Mouse (Mus musculus) liver, embryonic 13.5 days (tissue): ENCODE measurements around the gene Rspo1. TPM values are rescaled to one million over a fixed set of nuclear protein-coding genes. Genes with fewer than 3 reads are reported as not detected.

Experiments
- ATAC-seq: fragments of 200-750 bp; cut with Nextera tagmentation; 2 replicates; pipeline ENCODE4 v1.8.0; 2017; ENCODE audit warnings: low read depth, mild to moderate bottlenecking, moderate number of reproducible peaks, moderate library complexity
- DNase-seq: peaks from one replicate; pipeline ENCODE4 v3.0.0; 2022
- H3K27ac ChIP-seq: fragments of 300-500 bp; sonication (generic); 2 replicates; pipeline ENCODE4 v1.5.1; 2015; ENCODE audit warnings: moderate library complexity, mild to moderate bottlenecking, inconsistent platforms
- H3K27me3 ChIP-seq: fragments of 300-500 bp; sonication (generic); 2 replicates; pipeline ENCODE4 v1.6.1; 2015; ENCODE audit warnings: mild to moderate bottlenecking, inconsistent platforms
- H3K36me3 ChIP-seq: fragments of 300-500 bp; sonication (generic); 2 replicates; pipeline ENCODE4 v1.6.1; 2015; ENCODE audit warnings: mild to moderate bottlenecking, inconsistent platforms
- H3K4me1 ChIP-seq: fragments of 300-500 bp; sonication (generic); replicated peaks from 2 replicates; pipeline ENCODE4 v1.6.1; 2015; ENCODE audit warnings: inconsistent platforms
- H3K4me2 ChIP-seq: fragments of 300-500 bp; sonication (generic); 2 replicates; pipeline ENCODE4 v1.6.1; 2015; ENCODE audit warnings: inconsistent platforms, mild to moderate bottlenecking, moderate library complexity
- H3K4me3 ChIP-seq: fragments of 300-500 bp; sonication (generic); replicated peaks from 2 replicates; pipeline ENCODE4 v1.5.1; 2015; ENCODE audit warnings: mild to moderate bottlenecking, inconsistent platforms
- H3K9ac ChIP-seq: fragments of 300-500 bp; sonication (generic); 2 replicates; pipeline ENCODE4 v1.6.1; 2015; ENCODE audit warnings: mild to moderate bottlenecking, inconsistent platforms
- H3K9me3 ChIP-seq: fragments of 300-500 bp; sonication (generic); replicated peaks from 2 replicates; pipeline ENCODE4 v1.6.1; 2016; ENCODE audit warnings: inconsistent platforms
- WGBS: fragments of 180-500 bp; shearing (Covaris S2); methylation state at CpG from one replicate; pipeline ENCODE4 v1.1.7; 2015; ENCODE audit not compliant: insufficient replicate concordance; 5-methylcytosine and 5-hydroxymethylcytosine counted together
- polyA plus RNA-seq: library from polyadenylated mRNA; unstranded; fragments of >200 nt; fragmentation: Nextera tagmentation; extraction: Ambion mirVana; gene quantifications from 2 replicates; pipeline ENCODE4 v1.2.1, GENCODE M21; 2015

The Rspo1 gene
- polyA plus RNA-seq, 1 experiment from 2014 or later: 0.51 TPM

DNA sequence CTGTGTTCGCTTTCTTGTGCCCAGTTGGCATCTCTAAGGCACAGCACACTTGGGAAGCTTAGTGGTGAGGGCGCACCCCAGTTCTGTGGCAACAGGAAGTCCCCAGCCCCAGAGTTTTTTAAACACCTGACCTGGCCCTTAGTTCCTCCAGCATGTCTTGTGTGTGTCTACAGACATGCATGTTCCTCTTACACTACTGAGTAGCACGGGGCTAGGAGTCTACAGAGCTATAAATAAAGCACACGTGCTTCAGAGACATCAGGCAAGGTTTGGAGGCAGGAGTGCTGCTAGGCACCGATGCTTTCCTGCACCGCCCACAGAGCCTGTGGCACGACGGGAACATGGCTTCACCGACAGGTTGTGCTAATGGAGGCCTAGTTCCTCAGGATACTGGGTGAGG is 69.2 kb downstream of the Rspo1 start:
- no peak overlapping the region for H3K4me3 ChIP-seq
- H3K9me3 ChIP-seq: no peaks in the 10 kb centered on the region
- H3K4me1 ChIP-seq: peaks cover 18% of the 10 kb centered on the region
- 78% methylated on average over 9 of the region's 9 CpGs for WGBS
- no peak overlapping the region for H3K9ac ChIP-seq
- no peak overlapping the region for H3K27ac ChIP-seq
- H3K27me3 ChIP-seq: no peaks in the 10 kb centered on the region
- DNase-seq (no peak), ATAC-seq (no peak; the same call in 1 of the 2 replicates)
- no peak overlapping the region for H3K4me2 ChIP-seq
- H3K36me3 ChIP-seq: peaks cover 61% of the 10 kb centered on the region

DNA sequence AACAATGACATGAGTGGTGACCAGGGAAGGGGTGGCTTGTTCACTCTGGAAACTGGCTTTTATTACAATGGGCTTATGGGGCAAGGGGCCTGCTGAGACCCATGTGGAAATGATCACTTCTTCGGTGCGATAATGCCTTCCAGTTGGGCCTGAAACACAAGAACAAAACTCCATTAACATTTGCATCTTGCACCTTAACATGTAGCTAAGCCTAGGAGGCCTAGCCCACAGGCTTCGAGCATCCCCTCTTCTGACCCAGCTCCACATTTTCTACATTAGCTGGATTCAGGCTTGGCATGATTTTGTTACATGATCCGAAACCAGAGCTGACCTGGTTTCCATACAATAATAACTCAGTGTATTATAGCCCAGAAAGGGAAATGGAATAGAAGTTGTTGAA is 70.2 kb downstream of the Rspo1 start:
- Histone ChIP-seq H3K4me3 (no peak overlapping the region), H3K9me3 (no peaks in the 10 kb centered on the region), H3K27ac (no peak overlapping the region), H3K9ac (no peak overlapping the region), H3K4me2 (no peak overlapping the region), H3K36me3 (peaks cover 50% of the 10 kb centered on the region), H3K27me3 (no peaks in the 10 kb centered on the region), H3K4me1 (peaks cover 18% of the 10 kb centered on the region)
- ATAC-seq: no peak
- DNase-seq: no peak
- WGBS: 79% methylated on average over 4 of the region's 4 CpGs

DNA sequence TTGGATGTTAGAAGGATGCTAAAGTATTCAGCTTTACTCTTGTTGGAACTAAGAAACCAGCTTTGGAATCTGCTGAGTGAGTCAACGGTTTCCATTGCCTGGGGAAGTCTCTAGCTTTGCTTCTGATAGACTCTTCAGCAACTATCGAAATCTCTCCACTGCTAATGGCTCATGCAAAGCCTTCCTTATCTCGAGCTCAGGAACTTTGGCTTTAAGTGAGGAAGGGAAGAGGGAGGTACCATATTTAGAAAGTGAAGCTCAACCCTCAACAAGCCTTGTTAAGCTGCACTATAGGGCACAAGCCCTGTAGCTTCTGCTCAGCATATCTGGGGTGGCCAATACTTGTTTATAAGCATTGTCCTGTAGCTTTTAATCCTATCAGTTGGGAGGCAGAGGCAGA is 71.0 kb downstream of the Rspo1 start:
- Histone ChIP-seq H3K9ac (no peak overlapping the region), H3K4me1 (peaks cover 18% of the 10 kb centered on the region), H3K9me3 (no peaks in the 10 kb centered on the region), H3K27ac (no peak overlapping the region), H3K4me2 (no peak overlapping the region), H3K27me3 (no peaks in the 10 kb centered on the region), H3K36me3 (peaks cover 43% of the 10 kb centered on the region), H3K4me3 (no peak overlapping the region)
- WGBS: 19% methylated on average over 3 of the region's 3 CpGs
- DNase-seq (no peak), ATAC-seq (no peak)

DNA sequence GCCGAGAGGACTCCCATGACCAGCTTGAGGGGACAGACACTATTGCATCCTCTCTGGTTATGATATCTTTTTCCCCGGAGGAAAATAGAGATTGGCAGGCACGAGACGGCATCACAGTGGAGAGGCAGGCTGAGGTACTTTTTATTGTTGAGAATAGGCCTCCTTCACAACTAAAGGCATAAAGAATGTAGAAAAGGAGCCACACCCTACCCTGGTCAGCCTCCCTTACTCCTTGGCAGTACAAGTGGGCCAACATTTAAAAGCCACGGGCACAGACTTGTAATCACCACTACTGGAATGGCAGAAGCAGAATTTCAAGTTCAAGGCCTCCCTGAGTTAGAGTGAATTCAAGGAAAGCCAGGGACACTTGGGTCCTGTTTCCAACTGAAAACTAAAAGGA is 71.8 kb downstream of the Rspo1 start:
- H3K4me1 ChIP-seq: peaks cover 18% of the 10 kb centered on the region
- 58% methylated on average over 5 of the region's 5 CpGs for WGBS
- ATAC-seq (no peak), DNase-seq (no peak)
- no peaks in the 10 kb centered on the region for H3K27me3 ChIP-seq
- no peak overlapping the region for H3K4me3 ChIP-seq
- H3K4me2 ChIP-seq: no peak overlapping the region
- peaks cover 35% of the 10 kb centered on the region for H3K36me3 ChIP-seq
- H3K9me3 ChIP-seq: no peaks in the 10 kb centered on the region
- H3K27ac ChIP-seq: no peak overlapping the region
- H3K9ac ChIP-seq: no peak overlapping the region

Other genes with a start within 250 kb of the Rspo1 start
- 43.2 and 49.7 TPM in 2 replicates for gene Inpp5b, start 244.6 kb upstream of the Rspo1 start, polyA plus RNA-seq
- gene Mtf1, start 184.3 kb upstream of the Rspo1 start, polyA plus RNA-seq: 14.4 and 15.5 TPM in 2 replicates
- gene Yrdc, start 135.8 kb upstream of the Rspo1 start, polyA plus RNA-seq: 20.0 and 23.2 TPM in 2 replicates
- 12.1 and 15.3 TPM in 2 replicates for gene 1110065P20Rik, start 135.2 kb upstream of the Rspo1 start, polyA plus RNA-seq
- 0.03 and 0.05 TPM in 2 replicates for gene Maneal, start 124.3 kb upstream of the Rspo1 start, polyA plus RNA-seq
- gene Epha10, start 105.5 kb upstream of the Rspo1 start, polyA plus RNA-seq: not detected in 2 replicates
- gene 9930104L06Rik, start 49.4 kb upstream of the Rspo1 start, polyA plus RNA-seq: 6.6 and 7.6 TPM in 2 replicates
- gene Cdca8, start 47.1 kb upstream of the Rspo1 start, polyA plus RNA-seq: 142 and 161 TPM in 2 replicates
- 48.8 and 57.2 TPM in 2 replicates for gene Gnl2, start 30.2 kb downstream of the Rspo1 start, polyA plus RNA-seq
- gene Dnali1, start 79.3 kb downstream of the Rspo1 start, polyA plus RNA-seq: not detected in 2 replicates
- gene Snip1, start 80.2 kb downstream of the Rspo1 start, polyA plus RNA-seq: 16.1 and 19.6 TPM in 2 replicates
- 25.9 and 32.0 TPM in 2 replicates for gene Meaf6, start 98.7 kb downstream of the Rspo1 start, polyA plus RNA-seq
- 0.36 and 0.39 TPM in 2 replicates for gene Zc3h12a, start 141.4 kb downstream of the Rspo1 start, polyA plus RNA-seq